Mouse (Mus musculus) inflammation-experienced regulatory T-cells, adult 6 months (primary cell): Measurements from ENCODE around the gene Tifa. TPM values are rescaled to one million over a fixed set of nuclear protein-coding genes. Genes with fewer than 3 reads are reported as not detected.
A peak's percentile ranks its signal among the peaks of the same experiment; 100 is the strongest.
"Not testable (repeated sequence)": the region's sequence is repeated elsewhere in the genome, so short reads cannot be mapped to it uniquely, and the experiment has no call there.

Experiments
- ATAC-seq: one replicate; pipeline ENCODE4 v1.8.0; 2017
- polyA plus RNA-seq, 3 experiments: library from polyadenylated mRNA; unstranded; fragments of 100-300 nt; shearing (Covaris generic); gene quantifications; one replicate each; pipeline ENCODE4 v1.2.1; 2017

Tifa gene
- 1 to 10 TPM in 1 of 3 experiments, under 1 TPM in 1, not detected in 1; 0.88 to 1.5 TPM for polyA plus RNA-seq

GRCm38 (mm10) chr3:127789500-127790191, at the start of gene Tifa:
Gene Tifa, plus strand, starts transcription at chr3:127789805.
- ATAC-seq = peak; percentile 30

GRCm38 (mm10) chr3:127741473-127741872, 48.1 kb upstream of the Tifa start:
- ATAC-seq = no peak

- ATAC-seq = no peak
These were observed 45.8 kb upstream of the Tifa start for GRCm38 (mm10) chr3:127743614-127744365.

GRCm38 (mm10) chr3:127745504-127745903, 44.1 kb upstream of the Tifa start:
- no peak for ATAC-seq

GRCm38 (mm10) chr3:127745911-127746640, 43.5 kb upstream of the Tifa start:
- no peak for ATAC-seq

- ATAC-seq = no peak
These were observed 41.0 kb upstream of the Tifa start for GRCm38 (mm10) chr3:127748644-127749043.

GRCm38 (mm10) chr3:127749266-127749665, 40.3 kb upstream of the Tifa start:
- no peak for ATAC-seq

- ATAC-seq = no peak
These were observed 39.5 kb upstream of the Tifa start for GRCm38 (mm10) chr3:127749981-127750562.

GRCm38 (mm10) chr3:127756458-127756857, 33.1 kb upstream of the Tifa start:
- no peak for ATAC-seq

GRCm38 (mm10) chr3:127757886-127758301, 31.7 kb upstream of the Tifa start:
- ATAC-seq = no peak

GRCm38 (mm10) chr3:127758806-127759205, 30.8 kb upstream of the Tifa start:
- no peak for ATAC-seq

GRCm38 (mm10) chr3:127759212-127759611, 30.4 kb upstream of the Tifa start:
- ATAC-seq = peak; percentile 64

- ATAC-seq = no peak
These were observed 27.2 kb upstream of the Tifa start for GRCm38 (mm10) chr3:127762403-127762802.

- peak; percentile 94 for ATAC-seq
These were observed 26.5 kb upstream of the Tifa start for GRCm38 (mm10) chr3:127763076-127763612.

- ATAC-seq = no peak
These were observed 25.1 kb upstream of the Tifa start for GRCm38 (mm10) chr3:127764541-127764940.

- no peak for ATAC-seq
These were observed 23.6 kb upstream of the Tifa start for GRCm38 (mm10) chr3:127765971-127766370.

GRCm38 (mm10) chr3:127769146-127769545, 20.5 kb upstream of the Tifa start:
- ATAC-seq = no peak

GRCm38 (mm10) chr3:127780021-127780644, 9.5 kb upstream of the Tifa start, which contains the start of gene Alpk1:
Gene Alpk1, minus strand, starts transcription at chr3:127780527.
- peak; percentile 91 for ATAC-seq

- no peak for ATAC-seq
These were observed 8.7 kb upstream of the Tifa start for GRCm38 (mm10) chr3:127780921-127781320.

- no peak for ATAC-seq
These were observed 6.7 kb upstream of the Tifa start for GRCm38 (mm10) chr3:127782921-127783320.

- not testable (repeated sequence) for ATAC-seq
These were observed 5.9 kb upstream of the Tifa start for GRCm38 (mm10) chr3:127783680-127784079.

- no peak for ATAC-seq
These were observed 2.6 kb upstream of the Tifa start for GRCm38 (mm10) chr3:127787032-127787431.
